Mouse (Mus musculus) G1E-ER4 (cell line): Measurements from ENCODE around the gene Cypt4. TPM values are rescaled to one million over a fixed set of nuclear protein-coding genes. Genes with fewer than 3 reads are reported as not detected.

Experiments used
- GATA1 ChIP-seq: IDR thresholded peaks from one replicate; pipeline ENCODE4 v1.8.0; 2012; ENCODE audit warnings: low read length, inconsistent platforms
- polyA plus RNA-seq: library from polyadenylated mRNA; stranded (reverse); fragments of >175 nt; gene quantifications from 2 replicates; pipeline ENCODE4 v1.2.3, GENCODE M21; 2012

The Cypt4 gene
- not detected in 2 replicates for polyA plus RNA-seq

GRCm38 (mm10) chr9:24624896-24625295, at the start of gene Cypt4:
Gene Cypt4, plus strand, starts transcription at chr9:24625196.
- TF ChIP-seq GATA1, result no peak

Other genes with a start within 250 kb of the Cypt4 start
- 22.4 and 29.7 TPM in 2 replicates for gene Dpy19l1, start 122.1 kb upstream of the Cypt4 start, polyA plus RNA-seq
- not detected in 2 replicates for gene Dpy19l2, start 71.1 kb downstream of the Cypt4 start, polyA plus RNA-seq
- not detected in 2 replicates for gene Tbx20, start 149.1 kb downstream of the Cypt4 start, polyA plus RNA-seq